Mouse (Mus musculus) left cerebral cortex, adult 2 months (tissue): ENCODE data around the gene Cnot1. TPM values are rescaled to one million over a fixed set of nuclear protein-coding genes. Genes with fewer than 3 reads are reported as not detected.

Experiments
- DNase-seq, 2 experiments: peaks; one replicate each; pipeline ENCODE4 v3.0.0; 2021 to 2022; ENCODE audit warnings: low spot score in 2 of 2, mixed read lengths in 1 of 2; ENCODE audit errors: extremely low spot score in 1 of 2
- H3K27ac ChIP-seq: fragments of 200-600 bp; 2 replicates; pipeline ENCODE4 v1.8.1; 2022
- H3K4me3 ChIP-seq: fragments of 200-600 bp; 2 replicates; pipeline ENCODE4 v1.8.1; 2022
- CTCF ChIP-seq: fragments of 200-600 bp; IDR thresholded peaks from 2 replicates; pipeline ENCODE4 v1.8.1; 2022; ENCODE audit warnings: antibody characterized with exemption, mild to moderate bottlenecking, moderate library complexity
- intact Hi-C: fragments of 180-260 bp; cut with DNase I; formaldehyde crosslinking; loops from one replicate; pipeline ENCODE4 v1.15.1; 2025
- long read RNA-seq, 2 experiments: library from polyadenylated mRNA; stranded (forward); transcript quantifications; one replicate each; pipeline ENCODE4 v2.0.0; 2021; ENCODE audit warnings: borderline mapping rate in 2 of 2
- total RNA-seq, 2 experiments: library from RNA; stranded (reverse); gene quantifications; 2 replicates each; pipeline ENCODE4 v1.2.3; 2021

The Cnot1 gene
- total RNA-seq: 100 to 1,000 TPM; 118 to 123 TPM
- long read RNA-seq, experiment 1, full-length matches to known transcripts: 5 of 45 reads
- long read RNA-seq, experiment 1, partial matches to known transcripts: 6 of 45 reads
- long read RNA-seq, experiment 1, other reads (novel, unspliced or antisense): 34 of 45 reads
- long read RNA-seq, experiment 2, full-length matches to known transcripts: 6 of 34 reads
- long read RNA-seq, experiment 2, partial matches to known transcripts: 8 of 34 reads
- long read RNA-seq, experiment 2, other reads (novel, unspliced or antisense): 20 of 34 reads

GRCm38 (mm10) chr8:95807331-95807843 is at the start of gene Cnot1:
TSS of gene Cnot1 (minus strand) at chr8:95807464.
- intact Hi-C loops: loop anchor here (1.0 to 2.0 kb wide), 2 partner anchors 46 to 81 kb away; partner anchors contain the start of genes Got2 and Slc38a7
- peak within 1 kb of the TSS; percentile 91 for H3K4me3 ChIP-seq
- no peak for TF ChIP-seq CTCF
- peak; percentile 97 to 98 for DNase-seq
- H3K27ac ChIP-seq: peak within 1 kb of the TSS; percentile 92

- no peak for DNase-seq
- Histone ChIP-seq H3K4me3 (no peak overlapping the region), H3K27ac (no peak overlapping the region)
- intact Hi-C loops: no loop called here
- TF ChIP-seq CTCF: no peak
Observed at GRCm38 (mm10) chr8:95854174-95854573, 46.9 kb upstream of the Cnot1 start.

GRCm38 (mm10) chr8:95853102-95853843 is 46.0 kb upstream of the Cnot1 start, which contains the start of gene Slc38a7:
TSS of gene Slc38a7 (minus strand) at chr8:95853539.
- H3K27ac ChIP-seq: peak within 1 kb of the TSS; percentile 74
- peak within 1 kb of the TSS; percentile 77 for H3K4me3 ChIP-seq
- intact Hi-C loops: loop anchor here (1.0 to 2.0 kb wide), 2 partner anchors 36 to 46 kb away; partner anchors contain the start of genes Cnot1 and Got2
- no peak for TF ChIP-seq CTCF
- peak; percentile 59 to 80 for DNase-seq

GRCm38 (mm10) chr8:95852290-95852689 is 45.0 kb upstream of the Cnot1 start:
- TF ChIP-seq CTCF: no peak; the same call in 1 of the 2 replicates
- intact Hi-C loops: loop anchor here (2.0 kb wide), 1 partner anchor 37 kb away; the partner anchor contains the start of gene Got2
- no peak for DNase-seq
- Histone ChIP-seq H3K27ac (no peak overlapping the region), H3K4me3 (peak overlapping the region; percentile 77)

GRCm38 (mm10) chr8:95850326-95850725 is 43.1 kb upstream of the Cnot1 start:
- Histone ChIP-seq H3K4me3 (no peak overlapping the region), H3K27ac (no peak overlapping the region)
- intact Hi-C loops: no loop called here
- no peak for DNase-seq
- no peak for TF ChIP-seq CTCF

GRCm38 (mm10) chr8:95848734-95849464 is 41.6 kb upstream of the Cnot1 start:
- H3K27ac ChIP-seq: no peak overlapping the region
- no peak overlapping the region for H3K4me3 ChIP-seq
- no peak for TF ChIP-seq CTCF
- intact Hi-C loops: no loop called here
- no peak for DNase-seq

- no peak for DNase-seq
- H3K27ac ChIP-seq: no peak overlapping the region
- TF ChIP-seq CTCF: no peak
- intact Hi-C loops: no loop called here
- no peak overlapping the region for H3K4me3 ChIP-seq
Observed at GRCm38 (mm10) chr8:95848061-95848551, 40.8 kb upstream of the Cnot1 start.

- intact Hi-C loops: no loop called here
- no peak for DNase-seq
- H3K27ac ChIP-seq: no peak overlapping the region
- no peak for TF ChIP-seq CTCF
- no peak overlapping the region for H3K4me3 ChIP-seq
Observed at GRCm38 (mm10) chr8:95845026-95845425, 37.8 kb upstream of the Cnot1 start.

- no peak overlapping the region for H3K27ac ChIP-seq
- intact Hi-C loops: loop anchor here (5.0 kb wide), 1 partner anchor 73 kb away; no protein-coding TSS in a partner anchor
- DNase-seq: no peak
- no peak overlapping the region for H3K4me3 ChIP-seq
- TF ChIP-seq CTCF: no peak
Observed at GRCm38 (mm10) chr8:95843968-95844367, 36.7 kb upstream of the Cnot1 start.

GRCm38 (mm10) chr8:95841436-95841835 is 34.2 kb upstream of the Cnot1 start:
- Histone ChIP-seq H3K4me3 (no peak overlapping the region), H3K27ac (no peak overlapping the region)
- TF ChIP-seq CTCF: no peak
- intact Hi-C loops: loop anchor here (5.0 kb wide), 1 partner anchor 76 kb away; no protein-coding TSS in a partner anchor
- no peak for DNase-seq

- intact Hi-C loops: no loop called here
- H3K4me3 ChIP-seq: no peak overlapping the region
- no peak for DNase-seq
- no peak overlapping the region for H3K27ac ChIP-seq
- TF ChIP-seq CTCF: no peak
Observed at GRCm38 (mm10) chr8:95839289-95839688, 32.0 kb upstream of the Cnot1 start.
